Mouse (Mus musculus): ENCODE results near the gene Cpt1b.

Gene Cpt1b

DNA sequence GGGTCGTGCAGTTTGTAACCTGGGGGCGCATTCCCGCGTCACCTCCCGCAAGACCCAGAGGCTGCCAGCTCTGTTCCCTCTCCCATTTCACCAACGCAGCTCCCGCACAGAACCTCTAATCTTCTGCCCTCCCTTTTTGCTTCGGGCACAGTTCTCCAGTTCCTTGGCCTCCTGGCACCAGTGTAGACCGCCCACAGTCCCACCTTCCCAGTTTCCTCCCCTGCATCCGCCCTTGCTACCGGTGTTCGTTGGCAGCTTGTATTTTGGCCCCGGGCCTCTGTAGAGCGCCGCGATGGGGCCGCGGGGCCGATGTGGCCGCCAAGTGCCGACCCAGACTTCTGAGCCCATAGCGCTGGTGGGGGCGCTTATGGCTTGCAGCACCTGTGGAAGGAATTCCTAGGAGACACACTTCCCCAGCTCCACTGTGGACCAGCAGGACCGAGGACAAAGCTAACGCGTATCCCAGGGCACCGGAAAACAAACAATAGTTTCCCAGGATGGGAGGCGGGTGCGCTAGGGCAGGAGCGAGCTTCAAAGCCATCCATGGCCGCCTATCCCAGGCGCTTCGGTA is 46.7 kb downstream of the Cpt1b start, which contains the start of gene Odf3b:
Gene Odf3b, minus strand, starts transcription at position 452 of the 571 bp plus-strand sequence.
- no peak for DNase-seq (ENCODE audit: low spot score)

DNA sequence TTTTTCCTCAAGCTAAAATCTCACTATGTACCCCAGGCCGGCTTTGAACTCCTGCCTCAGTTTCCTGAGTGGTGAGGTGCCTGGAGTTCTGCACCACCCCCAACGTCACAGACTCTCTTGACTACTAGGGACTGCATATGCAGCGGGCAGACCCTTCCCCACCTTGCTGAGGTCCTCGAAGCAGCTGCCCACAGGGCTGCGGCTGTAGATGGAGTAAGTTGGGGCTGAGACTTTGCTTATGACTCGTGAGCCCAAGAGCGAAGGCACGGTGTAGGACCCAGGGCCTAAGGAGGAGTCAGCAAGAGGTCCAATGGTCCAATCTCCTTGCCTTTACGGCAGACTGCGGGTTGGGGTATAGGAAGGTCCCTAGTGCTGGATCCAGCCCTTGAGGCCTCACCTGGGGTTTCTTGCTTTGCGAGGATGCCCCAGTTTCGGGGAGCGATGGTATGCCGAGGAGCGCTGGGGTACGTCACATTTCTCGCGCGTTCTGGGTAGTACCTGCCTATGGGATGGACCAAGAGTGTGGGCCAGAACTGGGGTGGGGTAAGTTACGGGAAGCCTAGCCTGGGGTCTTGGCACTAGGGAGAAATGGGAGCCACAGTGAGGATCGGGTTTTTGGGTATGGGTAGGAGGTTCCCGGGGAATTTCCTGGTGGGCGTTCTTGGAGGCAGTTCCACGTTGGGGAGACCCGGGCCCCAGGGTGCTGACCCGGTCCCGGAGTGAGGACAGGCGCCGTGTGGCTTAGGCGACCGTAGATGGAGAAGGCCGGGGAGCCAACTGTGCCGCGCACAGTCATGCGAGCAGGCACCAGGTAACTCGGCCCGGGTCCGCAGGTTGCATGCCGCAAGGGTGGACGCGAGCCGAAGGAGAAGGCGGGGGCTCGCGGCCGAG is 47.5 kb downstream of the Cpt1b start:
- DNase-seq (ENCODE audit: low spot score), result no peak

DNA sequence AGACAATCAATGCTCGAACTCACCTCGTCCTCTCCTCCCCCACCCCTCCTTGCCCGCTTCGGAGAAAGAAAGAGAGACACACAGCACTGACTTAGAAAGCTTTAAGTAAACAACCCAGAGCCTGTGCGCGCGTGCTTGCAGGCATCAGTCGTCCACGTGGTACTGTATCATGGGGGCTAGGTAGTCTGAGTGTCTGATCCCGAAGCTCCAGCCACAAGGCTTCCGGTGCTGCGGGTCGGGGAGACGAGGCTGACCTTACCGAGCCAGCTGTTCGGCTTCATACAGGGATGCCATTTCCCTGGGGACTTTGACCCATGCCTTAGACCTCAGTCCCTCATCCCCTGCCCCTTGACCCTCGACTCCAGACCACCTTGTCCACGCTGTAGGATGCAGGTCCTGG is 48.3 kb downstream of the Cpt1b start:
- no peak for DNase-seq (ENCODE audit: low spot score)

DNA sequence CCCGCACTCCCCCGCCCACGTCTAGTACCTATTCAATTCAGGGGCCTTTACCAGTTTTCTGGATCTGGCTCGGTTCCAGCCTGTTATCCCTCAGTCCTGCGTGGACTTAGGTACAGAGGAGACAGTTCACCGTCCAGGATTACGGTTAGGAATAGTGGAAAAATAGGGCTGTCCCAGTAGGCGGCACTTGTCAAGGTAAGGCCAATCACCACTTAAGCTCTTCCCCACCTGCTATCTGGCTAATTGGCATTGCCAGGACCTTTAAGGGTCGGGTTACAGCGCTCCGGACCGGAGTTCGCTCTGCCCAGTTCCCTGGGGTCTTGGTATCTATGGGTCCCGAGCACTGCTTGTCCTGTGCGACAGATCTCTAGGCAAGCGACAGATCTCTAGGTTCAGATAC is 48.7 kb downstream of the Cpt1b start, which contains the start of gene Tymp:
Gene Tymp, minus strand, starts transcription at position 83 of the 400 bp plus-strand sequence.
- DNase-seq (ENCODE audit: low spot score), result no peak

DNA sequence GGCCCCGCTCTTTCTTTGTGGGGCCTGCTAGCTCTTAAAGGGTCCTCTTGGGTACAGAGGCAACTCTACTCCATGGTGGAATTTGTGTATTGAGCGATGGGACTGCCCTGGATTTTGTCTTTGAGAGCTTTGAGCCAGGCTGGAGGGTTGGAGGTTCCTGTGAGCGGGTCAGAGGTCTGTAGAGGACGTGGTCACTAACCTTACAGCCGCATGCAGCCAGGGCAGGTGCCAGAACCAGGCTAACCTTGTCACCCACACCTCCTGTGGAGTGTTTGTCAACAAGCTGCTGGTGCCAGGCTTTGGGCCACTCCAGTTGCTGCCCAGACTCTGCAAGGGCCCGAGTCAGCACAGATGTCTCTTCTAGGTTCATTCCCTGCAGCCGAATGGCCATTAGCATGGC is 49.6 kb downstream of the Cpt1b start:
- no peak for DNase-seq (ENCODE audit: low spot score)

DNA sequence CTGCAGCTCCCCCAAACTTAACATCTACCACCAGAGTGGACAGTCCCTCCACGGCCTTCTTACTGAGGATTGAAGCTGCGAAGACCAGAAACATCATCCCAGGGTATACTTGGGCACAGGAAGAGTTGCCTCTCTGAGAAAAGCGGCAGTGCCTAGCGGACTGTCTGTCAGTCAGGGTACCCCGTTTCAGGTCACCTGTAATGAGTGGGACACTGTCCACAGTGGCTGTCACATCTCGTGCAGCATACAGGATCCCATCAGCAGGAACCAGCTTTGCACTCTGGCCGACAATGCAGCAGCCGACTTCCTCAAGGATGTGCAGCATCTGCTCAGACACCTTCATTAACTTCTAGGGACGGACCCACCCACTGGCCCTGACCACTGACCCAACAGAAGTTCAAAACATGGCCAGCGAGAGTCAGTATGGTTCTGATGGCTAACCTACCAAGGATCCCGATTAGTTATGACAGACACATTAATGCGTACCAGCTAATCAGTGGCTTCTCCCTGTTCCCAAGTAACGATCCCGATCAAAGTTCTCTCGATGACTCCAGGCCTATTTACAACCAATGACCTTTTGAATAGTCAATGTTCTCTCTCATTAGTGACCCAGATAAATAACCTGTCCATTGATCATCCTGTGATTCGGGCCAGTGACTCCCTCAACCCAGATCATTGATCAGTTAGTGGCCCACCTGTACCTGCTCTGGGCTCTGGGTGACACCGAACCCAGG is 50.7 kb downstream of the Cpt1b start:
- DNase-seq (ENCODE audit: low spot score), result no peak

DNA sequence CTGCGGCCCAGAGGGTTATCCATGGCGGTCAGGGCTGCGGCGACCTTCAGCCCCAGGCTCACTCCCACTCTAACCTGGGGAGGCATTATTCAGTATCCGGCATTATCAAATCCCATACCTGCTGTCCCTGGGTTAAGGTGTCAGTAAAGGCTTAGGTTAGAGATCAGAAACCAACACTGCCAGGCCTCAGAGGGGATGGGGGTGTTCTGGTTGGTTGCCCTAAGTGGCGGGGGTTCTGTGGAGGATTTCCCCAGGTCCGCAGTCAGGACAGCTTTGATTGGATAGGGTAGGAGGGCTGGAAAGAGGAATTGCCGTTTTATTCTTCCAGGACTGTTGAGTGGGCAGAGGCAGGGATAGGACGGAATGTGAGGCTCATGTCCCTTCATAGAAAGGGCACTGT is 51.3 kb downstream of the Cpt1b start:
- DNase-seq (ENCODE audit: low spot score), result no peak

DNA sequence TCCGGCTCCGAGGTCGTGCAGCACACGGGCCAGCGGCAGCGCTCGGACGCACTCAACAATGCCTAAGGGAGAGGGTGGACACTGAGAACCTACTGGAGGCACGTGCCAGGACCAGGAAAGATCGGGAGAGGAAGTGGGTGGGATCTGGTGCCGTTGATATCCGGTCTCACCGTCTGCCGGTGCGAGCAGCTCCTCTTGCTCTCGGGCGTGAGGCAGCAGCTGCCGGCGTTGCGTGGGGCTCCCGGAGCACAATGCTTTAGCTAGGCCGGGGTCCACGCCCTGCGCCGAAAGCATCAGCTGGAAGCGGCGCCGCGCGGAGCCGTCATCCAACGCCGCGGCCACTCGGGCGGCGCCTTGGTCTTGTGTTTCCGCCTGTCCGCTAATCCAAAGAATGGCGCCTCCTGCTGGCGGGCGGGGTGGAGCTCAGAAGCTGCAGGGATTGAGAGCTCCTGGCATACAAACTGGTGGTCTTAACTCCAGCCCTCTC is 51.9 kb downstream of the Cpt1b start, which contains the start of gene Sco2:
Gene Sco2, minus strand, starts transcription at position 85 of the 487 bp plus-strand sequence.
- peak; percentile 90 for DNase-seq (ENCODE audit: low spot score)

DNA sequence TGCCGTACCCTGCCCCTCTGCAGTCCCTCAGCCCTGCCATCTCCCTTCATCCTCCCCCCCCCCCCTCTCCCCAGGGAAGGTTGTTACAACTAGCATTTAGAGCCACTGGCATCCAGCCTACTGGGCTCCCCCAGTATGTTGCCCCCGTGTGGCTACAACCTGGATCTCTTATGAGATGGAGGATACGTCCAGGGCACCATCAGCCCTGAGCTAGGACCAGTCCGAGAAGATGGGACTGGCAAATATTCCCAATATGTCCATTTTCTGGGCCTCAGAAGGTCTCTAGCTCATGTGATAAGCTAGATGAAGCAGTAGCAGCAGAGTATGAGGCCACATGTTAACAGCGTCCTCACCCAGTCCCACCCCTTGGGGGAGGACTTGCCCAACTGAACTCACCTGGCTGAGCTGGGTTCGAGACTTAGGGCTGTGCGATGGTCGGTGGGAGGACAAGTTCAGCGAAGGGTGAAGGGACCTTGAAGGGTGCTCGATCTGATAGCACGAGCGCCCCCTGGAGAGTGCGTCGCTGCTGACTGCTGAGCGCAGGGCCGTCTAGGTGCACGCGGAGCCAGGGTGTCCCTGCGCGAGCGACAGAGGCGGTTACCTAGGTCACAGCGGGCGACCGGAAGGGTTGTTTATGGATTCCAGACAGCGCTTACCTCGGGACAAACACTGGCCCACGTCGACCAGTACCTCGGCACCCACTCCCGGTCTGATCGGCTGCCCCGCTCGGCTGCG is 52.5 kb downstream of the Cpt1b start:
- peak; percentile 81 for DNase-seq (ENCODE audit: low spot score)

DNA sequence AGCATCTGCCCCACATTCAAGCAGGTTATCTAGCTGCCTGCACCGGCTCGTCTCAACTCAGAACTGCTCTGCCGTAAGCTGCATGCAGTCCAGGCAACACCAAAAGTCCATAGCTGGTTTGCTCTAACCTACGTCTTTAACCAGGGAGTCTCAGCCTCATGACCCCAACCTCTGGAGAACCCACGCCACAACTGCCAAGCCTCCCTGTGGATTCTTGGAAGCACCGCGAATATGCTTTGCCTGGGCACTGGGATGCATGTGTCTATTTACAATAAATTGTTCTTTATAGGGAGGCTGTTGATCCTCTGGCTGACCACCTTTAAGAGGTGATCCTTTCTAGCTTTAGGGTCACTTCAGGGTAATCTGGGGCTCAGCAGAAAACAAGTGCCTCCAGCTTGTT is 53.1 kb downstream of the Cpt1b start:
- DNase-seq (ENCODE audit: low spot score), result no peak

DNA sequence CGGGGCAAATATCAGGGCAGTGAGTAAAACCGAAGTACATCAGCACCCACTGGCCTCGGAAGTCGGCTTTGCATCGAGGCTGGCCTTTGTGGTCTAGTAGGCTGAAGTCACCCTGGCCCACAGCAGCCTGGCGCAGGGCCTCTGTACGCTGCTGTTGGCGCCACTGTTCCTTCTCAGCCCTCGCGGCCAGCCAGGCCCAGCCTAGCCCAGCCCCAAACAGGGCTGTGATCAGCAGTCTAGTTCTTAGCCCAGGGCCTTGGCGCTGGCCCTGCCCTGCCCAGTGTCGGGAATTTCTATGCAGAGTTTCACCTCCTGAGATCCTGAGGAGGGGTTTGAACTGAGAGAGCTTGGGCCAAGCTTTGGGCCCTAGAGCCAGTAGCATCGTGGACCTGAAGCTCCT is 53.6 kb downstream of the Cpt1b start:
- DNase-seq (ENCODE audit: low spot score), result no peak
